Mouse (Mus musculus) spleen, postnatal 4 days (tissue): ENCODE measurements around the gene Fasn.
"Not testable (repeated sequence)": the region's sequence is repeated elsewhere in the genome, so short reads cannot be mapped to it uniquely, and the experiment has no call there.

Source experiments
- DNase-seq, 2 experiments: peaks; one replicate each; pipeline ENCODE4 v3.0.0; 2022; ENCODE audit warnings: low spot score in 2 of 2

Fasn gene

DNA sequence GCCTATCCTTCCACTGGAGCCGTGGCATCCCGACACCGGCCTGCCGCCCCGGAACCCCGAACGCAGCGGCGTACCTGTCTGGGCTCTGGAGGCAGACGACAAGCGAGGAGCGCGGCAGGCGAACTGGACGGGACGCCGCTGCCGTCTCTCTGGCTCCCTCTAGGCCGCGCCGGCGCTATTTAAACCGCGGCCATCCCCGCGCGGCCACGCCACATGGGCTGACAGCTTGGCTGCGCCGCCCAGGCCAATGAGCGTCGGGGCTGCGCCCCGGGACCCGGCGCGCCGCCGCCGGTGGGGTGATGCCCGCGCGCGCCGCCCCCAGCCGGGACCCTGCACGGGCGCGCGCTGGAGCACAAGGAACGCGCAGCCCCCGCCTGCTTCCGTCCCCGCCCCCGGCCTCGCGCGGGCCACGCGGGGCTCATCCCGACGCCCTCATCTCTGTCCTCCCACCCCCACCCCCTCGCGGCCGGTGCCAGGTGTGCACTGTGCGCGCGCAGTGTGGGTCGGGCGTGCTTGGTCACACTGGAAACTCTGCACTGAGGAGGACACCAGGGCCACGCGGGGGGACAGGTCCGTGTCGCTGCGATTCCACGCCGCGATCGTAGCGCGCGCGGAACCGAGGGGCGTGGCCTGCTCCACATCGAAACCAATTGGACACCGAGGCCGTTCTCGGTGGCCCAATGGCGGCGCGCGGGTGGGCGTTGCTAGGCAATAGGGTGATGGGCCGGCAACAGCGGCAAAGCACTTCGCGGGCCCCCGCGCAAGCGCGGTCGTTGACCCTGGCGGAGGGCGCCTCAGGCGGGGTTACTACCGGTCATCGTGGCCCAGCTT lies at the start of gene Fasn:
Gene Fasn (minus strand): TSS at position 592 of the 831 bp plus-strand sequence.
- DNase-seq = peak; percentile 91 to 95

DNA sequence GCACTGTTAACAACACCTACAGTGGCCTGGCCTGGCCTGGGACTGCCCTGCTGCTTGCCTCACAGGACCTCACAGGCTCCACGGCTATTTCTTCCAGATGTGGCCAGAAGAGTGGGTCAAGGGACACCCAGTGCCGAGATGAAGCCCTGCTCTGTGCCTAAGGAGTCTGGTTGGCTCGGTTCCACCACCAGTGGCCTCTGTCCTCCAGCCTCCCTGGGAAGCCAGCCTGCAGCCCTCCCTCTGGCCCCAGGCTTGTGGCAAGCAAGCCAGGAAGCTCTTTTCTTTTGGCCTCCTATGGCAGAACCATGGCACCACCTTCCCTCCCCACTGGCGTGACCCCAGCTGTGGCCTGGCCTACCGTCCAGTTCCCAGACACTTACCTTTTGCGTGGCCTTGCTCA lies 48.9 kb upstream of the Fasn start:
- DNase-seq = no peak

DNA sequence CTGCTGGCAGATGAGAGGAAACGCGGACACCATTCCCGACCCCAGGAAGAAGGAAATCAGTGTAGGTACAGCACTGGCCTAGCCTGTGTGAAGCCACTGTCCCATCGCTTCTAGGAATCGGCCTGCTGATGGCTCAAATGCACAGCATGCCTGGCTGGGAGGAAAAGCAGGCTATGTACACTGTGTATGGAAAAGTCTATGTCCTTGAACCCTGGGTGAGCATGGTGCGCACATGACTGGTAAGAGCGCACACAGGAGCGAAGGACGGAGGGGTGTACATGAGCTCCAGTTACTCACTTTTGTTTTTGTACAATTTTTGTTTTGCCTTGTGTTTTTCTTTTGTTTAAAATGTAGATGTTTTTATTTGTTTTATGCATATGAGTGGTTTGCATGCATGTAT lies 47.2 kb upstream of the Fasn start:
- no peak for DNase-seq

DNA sequence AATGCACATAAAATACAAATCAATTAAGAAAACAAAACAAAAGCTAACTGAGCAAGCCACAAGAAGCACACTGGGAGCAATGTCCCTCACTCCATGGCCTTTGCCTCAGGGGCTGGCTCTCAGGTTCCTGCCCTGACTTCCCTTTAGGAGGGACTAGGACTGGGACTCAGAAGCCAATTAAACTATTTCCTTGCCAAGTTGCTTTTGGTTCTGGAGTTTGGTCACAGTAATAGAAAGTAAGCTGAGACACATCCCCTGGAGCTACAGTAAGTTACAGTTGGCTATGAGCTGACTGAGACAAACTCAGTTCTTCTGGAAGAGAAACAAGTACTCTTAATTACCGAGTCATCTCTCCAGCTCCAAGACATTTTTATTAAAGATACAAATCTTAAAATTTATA lies 41.5 kb upstream of the Fasn start:
- no peak for DNase-seq

DNA sequence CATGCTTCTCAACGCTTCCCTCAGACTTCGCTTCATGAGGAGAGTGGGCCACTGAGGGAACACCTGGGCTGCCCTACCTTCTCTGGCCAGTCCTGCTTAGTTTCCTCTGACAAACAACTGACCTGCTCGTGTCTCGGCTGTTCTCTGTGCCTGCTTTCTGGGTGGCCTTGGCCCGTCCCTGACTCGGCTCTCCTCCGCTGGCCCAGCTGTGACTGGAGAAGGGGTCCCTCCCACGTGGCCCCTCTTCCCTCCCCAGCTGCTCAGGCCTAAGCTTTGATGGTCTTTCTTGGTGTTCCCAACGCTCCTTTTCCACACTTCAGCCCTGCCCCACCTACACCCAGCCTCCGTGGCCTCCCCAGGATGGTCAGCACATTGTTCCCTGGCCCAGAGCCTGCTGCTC lies 38.5 kb upstream of the Fasn start:
- DNase-seq = no peak

DNA sequence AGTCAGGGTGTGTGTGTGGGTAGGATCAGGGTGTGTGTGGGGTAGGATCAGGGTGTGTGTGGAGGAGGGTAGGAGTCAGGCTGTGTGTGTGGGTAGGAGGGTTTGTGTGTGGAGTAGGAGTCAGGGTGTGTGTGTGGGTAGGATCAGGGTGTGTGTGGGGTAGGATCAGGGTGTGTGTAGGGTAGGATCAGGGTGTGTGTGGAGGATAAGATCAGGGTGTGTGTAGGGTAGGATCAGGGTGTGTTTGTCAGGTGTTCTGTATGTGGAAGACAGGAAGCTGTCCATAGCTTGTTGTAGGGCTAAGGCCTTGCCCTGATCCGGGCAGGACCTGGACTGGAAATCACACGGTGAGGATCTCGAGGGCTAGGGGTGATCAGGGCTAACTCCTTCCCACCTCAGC lies 31.6 kb upstream of the Fasn start:
- DNase-seq = not testable (repeated sequence)

DNA sequence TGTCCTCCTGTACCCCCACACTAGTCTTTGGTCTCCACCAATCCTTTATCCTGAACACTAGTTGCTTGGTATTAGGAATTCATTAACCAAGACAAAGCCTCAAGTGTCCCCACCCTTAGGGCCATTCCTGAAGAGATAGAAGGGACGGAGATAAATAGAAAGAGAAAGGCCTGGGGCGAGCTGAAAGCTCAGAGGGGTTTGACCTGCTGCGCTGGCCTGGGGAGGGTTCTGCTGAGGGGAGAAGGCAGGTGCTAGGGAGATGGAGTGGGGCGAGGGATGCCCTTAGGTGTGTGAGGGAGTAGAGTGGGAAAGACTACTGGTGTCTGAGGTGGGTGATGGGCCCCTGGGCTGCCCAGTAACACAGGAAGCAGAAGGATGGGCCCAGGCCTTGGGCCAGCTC lies 29.4 kb upstream of the Fasn start:
- DNase-seq = no peak

DNA sequence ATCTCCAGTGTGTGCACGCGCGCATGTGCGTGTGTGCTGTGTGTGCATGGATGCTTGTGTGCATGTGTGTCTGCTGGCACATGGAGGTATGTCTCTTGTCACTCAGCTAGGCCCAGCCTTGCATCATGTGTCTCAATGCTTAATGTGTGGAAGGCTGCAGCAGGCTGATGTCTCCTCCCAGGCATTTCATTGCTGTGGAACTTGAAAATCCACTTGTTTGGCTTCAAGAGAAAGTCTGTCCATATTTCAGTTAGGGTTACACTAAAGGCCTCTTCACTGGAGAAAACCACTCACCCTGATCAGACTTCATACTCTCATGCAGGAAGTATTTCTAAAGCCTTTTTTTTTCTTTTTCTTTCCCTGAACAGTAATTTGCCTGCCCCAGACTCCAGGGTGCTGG lies 28.8 kb upstream of the Fasn start:
- DNase-seq = no peak

DNA sequence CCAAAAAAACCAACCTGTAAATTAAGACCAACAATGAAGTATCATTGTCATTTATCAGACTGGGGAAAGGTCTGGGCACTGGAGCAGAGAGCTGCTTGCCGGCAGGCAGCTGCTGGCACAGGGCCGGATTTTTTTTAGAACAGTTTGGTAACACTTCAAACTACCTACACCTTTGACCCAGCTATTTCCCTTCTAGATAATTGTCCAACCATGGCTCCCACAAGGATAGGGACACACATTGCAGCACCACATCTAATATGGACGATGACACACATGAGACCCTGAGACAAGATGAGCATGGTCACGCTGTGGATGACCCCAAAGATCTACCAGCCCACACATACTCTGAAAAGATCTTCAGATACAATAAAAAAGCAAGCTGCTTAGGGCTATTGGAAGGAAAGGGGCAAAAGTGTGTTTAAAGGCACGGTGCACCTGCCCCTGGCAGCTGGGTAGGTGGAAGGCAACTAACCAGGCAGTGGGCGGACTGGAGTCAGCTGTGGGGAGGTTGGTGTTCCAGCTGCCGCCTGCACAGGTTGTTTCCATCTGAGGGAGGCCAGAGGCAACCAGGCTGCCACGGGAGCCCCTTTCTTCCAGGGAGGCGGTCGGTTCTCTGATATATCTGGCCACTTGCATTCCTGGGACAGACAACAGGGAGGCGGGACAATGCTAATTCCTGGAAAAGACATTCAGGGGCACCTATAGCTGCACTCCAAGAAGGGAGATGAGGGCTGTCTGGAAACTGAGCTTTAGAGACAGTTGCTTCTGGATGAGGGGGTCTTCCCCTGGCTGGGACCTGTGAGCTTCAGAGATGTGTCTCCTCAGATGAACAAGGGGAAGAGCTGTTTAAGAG lies 28.0 kb upstream of the Fasn start:
- no peak for DNase-seq

DNA sequence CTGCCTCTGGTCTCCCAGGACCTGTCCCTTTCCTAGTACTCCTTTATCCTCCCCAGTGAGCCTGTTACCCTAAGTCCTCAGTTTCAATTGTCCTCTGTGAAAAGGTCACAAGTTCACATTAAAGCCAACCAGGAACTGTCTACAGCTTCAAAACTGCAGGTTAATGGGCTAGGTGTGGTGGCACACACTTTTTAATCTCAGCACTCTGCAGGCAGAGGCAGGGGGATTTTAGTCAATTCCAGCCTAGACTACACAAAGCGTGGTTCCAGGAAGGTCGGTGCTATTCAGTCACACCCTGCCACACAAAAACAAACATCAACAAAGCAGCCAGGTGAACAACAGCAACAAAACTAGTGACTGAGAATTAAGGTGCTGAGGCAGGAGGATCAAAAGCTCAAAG lies 27.2 kb upstream of the Fasn start:
- DNase-seq = no peak

DNA sequence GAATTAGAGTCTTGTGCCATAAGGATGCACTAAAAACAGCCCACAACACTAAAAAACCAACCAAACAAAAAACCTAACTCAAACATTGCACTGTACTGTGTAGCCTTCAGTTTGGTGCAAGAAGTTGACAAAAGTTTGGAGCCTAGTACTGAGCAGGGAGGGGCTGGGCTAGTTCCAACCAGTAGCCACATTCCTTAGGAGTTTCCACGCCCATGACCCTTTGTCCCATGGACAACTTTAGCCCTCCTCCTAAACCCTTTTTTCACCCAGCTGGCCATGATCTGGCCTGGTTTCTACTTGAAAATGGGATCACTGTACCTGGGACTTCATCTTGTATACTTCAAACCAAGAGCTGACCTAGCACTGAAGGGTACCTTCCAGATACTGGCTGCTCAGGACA lies 26.8 kb upstream of the Fasn start:
- DNase-seq = no peak

DNA sequence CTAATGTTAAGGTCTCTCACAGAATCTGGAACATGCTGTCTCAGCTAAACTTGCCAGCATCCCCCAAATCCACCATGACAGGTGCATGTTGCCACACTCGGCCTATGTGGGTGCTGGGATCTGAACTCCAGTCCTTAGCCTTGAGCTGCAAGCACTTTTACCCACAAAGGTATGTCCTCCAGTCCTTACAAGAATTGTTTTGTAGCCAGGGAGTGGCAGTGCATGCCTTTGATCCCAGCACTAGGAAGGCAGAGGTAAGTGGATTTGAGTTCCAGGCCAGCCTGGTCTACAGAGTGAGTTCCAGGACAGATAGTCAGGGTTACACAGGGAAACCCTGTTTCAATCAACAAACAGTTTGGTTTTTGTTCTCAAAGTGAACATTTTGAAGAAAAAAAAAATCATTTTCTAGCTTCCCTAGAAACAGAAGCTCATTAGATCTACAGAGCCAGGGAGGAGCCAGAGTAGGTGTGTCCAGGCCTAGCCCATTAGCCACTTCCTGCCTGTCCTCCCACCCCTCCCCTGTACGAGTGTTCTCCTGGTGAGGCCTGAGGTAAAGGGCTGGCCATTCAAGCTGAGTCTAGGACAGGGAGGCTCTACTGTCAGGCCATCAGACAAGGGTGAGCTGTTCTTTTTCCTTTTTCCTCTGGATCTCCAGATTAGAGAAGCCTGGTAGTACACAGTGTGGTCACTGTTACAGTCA lies 26.1 kb upstream of the Fasn start:
- DNase-seq = peak in 1 of 2 experiments; percentile 27

DNA sequence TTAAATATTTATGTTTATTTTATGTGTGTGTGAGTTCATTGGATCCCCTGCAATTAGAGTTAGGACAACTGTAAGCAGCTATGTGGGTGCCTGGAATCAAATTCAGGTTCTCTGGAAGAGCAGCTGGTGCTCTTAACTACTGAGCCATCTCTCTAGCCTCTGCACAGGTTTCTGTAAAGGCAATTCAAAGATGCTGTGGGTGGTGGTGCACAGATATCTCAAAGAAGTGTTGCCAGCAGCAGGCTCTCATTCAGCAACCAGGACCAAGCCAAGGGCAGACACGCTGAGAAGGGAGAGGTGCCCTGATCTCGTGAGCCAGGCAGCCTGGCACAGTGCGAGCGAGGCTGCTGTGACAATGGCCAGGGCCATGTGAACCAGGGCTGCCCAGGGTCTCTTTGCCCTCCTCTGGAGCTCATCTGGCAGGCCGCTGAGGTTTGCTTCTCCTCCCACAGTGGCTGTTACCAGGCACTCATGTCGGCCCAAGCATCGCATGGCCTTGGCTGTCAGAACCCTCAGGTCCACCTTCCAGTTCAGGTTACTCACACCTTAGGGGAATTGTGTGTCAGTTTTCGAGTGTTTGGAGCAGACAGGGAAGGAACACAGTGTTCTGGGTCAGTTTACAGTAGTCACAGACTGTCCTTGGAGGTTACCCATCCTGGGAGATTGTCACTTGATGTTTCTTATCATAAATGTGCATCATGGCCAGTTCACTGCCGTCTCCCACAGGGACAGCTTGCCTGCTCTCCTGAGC lies 22.6 kb upstream of the Fasn start:
- no peak for DNase-seq

DNA sequence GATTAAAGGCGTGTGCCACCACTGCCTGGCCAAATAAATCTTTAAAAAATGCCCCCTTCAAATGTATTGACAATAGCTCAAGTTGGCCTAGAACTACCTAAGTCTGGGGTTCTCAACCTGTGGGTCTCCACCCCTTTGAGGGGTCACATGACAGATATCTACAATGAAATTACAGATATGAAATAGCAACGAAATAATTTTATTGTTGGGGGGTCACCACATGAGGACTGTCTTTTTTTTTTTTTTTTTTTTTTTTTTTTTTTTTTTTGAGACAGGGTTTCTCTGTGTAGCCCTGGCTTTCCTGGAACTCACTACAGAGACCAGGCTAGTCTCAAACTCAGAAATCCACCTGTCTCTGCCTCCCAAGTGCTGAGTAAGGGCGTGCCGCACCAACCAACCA lies 20.0 kb upstream of the Fasn start:
- DNase-seq = no peak

DNA sequence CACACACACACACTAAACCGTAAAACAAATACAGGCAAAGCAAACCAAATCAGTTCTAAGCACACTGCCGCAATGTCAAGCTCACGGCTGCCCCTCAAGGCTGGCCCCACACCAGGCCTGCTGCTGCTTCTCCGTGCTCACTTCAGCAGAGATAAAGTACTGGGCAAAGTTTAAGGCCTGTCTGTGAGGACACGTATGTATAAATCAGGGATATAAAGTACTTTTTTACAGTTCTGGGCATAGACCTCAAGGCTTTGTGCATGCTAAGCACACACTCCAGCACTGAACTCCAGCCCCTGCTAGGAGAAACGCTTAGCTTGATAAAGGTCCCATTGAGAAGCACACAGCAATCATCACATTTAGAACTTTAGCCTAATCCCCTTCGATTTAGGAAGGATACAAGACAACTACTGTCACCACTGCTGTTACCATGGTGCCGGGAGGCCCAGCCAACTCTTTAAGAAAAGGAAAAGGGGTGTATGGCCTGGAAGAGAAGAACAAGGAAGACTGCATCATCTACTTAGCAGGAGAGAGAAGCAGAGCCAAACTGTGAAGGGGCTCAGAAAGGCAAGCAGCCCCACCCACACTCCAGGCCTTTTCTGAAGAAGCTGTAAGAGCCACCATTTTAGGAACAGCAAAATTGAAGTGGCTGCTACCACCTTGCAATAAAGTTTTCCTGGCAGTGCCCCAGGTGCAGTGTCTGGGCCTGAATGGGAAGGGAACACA lies 9.4 kb upstream of the Fasn start:
- DNase-seq = no peak

DNA sequence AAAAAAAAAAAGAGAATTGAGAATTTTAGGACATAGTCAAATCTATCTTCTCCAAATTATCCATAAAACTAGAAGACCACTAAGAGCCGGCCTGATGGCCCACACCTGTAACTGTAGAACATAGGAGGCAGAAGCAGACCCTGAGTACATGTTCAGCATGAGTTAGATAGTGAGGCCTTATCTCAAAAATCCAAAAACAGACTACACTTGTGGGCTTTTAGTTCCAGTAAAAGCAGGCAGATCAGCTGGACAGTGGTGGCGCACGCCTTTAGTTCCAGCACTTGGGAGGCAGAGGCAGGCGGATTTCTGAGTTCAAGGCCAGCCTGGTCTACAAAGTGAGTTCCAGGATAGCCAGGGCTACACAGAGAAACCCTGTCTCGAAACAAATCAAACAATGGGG lies 8.6 kb upstream of the Fasn start:
- not testable (repeated sequence) for DNase-seq

DNA sequence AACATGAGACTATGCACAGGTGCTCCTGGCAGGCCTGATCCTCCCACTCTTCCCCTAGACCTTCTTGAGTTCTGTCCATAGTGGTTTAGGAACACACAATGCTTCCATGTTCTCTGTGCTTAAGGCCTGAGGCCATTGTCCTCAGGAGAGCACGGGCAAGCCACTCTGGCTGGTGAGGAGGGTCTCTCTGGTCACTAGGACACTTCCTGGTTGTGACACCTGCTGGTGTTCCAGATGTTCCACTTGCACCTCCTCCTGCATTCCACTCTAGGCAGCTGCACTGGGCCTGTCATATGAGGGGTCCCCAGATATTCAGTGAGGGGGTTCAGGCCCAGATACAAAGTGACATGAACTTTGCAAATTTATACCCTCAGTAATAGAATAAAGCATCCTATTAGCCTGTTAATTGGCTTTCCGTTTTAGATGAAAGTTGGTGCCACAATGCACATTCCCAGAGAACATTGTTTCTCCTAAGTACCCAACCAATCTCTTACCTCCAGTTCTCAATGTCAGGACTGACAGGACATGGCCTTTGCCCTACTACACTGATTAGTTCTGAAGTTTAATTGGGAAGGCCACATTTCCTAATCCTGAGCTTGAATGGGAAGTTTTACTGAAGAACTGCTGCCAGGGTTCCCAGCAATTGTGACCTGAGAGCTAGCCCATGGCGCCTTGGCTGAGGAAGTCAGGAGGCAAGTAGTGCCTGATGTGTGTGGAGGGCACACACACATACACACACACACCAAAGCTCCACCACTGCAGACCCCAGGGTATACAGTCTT lies 7.5 kb upstream of the Fasn start:
- DNase-seq = peak in 1 of 2 experiments; percentile 53

DNA sequence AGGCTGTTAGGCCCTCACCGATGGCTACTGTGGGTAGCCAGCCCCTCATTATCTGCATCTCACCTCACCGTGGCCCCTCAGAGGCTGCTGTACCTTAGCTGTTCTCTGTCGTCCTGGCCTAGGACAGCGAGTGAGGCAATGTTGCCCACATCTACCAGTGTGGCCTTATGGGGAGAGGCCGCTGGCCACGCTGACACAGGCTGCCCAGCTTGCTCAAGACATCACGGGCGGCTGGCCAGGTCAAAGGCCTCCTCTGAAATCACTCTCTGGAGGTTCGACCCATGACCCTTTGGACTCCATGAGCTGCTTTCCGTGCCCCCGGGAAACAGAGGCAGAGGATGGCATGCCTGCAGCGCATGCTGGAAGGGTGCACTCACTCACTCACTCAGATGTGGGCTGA lies 6.3 kb upstream of the Fasn start:
- DNase-seq = peak in 1 of 2 experiments; percentile 56

DNA sequence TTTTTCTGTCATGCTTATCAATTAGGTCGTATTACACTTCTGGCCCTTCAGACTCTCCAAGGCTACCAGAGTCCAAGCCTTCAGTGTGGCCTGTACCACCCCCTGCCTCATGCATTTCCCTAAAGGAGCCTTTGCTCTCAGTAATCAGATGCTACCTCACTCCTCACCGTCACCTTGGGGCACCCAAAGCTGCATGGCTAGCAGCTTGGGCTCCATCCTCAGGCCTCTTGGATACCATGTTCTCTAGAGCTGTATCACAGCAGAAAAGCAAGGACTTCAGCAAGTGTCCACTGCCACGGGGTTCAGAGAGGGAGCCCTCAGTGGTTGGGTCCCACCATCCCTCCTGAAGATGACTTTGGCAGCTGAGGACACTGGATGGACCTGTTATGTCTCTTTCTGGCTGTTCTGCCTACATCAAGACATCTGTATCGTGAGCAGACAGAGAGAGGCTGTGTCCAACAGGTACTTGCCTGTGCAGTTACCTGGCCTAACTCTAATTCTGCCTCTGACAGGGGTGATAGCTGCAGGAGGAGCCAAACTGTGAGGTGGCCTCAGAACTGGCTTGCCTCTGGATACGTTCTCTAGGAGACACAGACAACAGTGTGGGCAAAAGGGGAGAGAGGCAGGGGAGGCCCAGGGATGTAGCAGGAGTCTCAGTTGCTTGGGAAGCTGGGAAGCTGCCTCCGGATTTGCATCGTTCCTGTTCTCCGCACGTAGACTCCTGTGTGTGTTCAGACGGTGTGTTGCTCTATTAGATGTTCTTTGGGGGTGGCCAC lies 5.6 kb upstream of the Fasn start:
- DNase-seq = peak in 1 of 2 experiments; percentile 52
